ENCODE assay signal across 15 mouse cellular contexts in the genomic region with DNA sequence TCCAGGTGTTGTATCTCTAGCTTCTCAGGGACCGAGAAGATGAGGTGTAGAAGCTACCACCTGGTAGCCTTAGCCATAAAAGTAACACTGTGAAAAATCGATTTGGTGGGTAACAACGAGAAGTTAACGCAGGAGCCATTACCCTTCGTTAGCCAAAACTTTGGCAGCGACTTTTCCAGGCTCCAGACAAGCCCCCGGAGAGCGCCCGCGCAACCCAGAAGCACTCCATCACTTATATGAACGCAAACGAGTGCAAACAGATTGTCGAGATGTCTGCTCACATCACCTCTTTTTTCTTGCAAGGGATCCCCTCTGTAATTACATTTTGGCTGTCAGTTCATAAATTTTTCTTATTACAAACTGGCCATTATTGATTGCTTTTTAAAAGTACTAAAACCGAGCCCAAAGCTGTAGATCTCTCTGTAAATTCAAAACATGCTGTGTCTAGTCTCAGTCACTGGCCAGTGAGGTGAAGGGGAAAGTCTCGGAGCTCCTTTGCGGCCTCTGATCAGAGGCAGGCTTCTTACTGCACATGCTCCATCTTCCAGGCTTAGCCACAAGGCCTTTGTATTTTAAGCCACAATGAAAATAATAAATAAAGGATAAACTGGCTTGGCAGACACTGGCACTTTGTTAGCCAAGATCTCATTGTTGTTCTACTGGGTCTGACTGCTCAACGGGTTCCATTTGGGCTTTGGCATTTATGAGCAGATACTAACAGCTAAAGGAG.
DNase-seq lines count a peak whose midpoint lies in the region; ATAC-seq and TF ChIP-seq lines count a peak whose summit lies in the region.
"Had no signal": no experiment of that assay in that cellular context is flagged by ENCODE, and none has a peak within 500 bp of the region (broad histone marks: within the 10 kb centered on the region; RNA-seq: fewer than 3 reads in every experiment).

No protein-coding gene starts in this region.

- TF ChIP-seq CTCF in forebrain, postnatal 0 days (IDR thresholded peaks at IDR 0.05; ENCODE audit: low read depth) = no peak

- no peak for ATAC-seq in heart, embryonic 13.5 days (ENCODE audit: extremely low read depth, insufficient number of reproducible peaks, low FRiP score, low TSS enrichment)
- ATAC-seq in midbrain, embryonic 14.5 days (ENCODE audit: low FRiP score, low TSS enrichment) = no peak
- ATAC-seq in midbrain, embryonic 15.5 days (replicated peaks) = no peak
- ATAC-seq in forebrain, postnatal 0 days = no peak
- no peak for ATAC-seq in limb, embryonic 15.5 days (ENCODE audit: insufficient number of reproducible peaks, low FRiP score, low TSS enrichment, low read depth)
- ATAC-seq: intestine, embryonic 15.5 days; Patski had no signal

- intact Hi-C loops in heart, postnatal 25 days (cut with DNase I) = no loop called here

- peak overlapping the region; percentile 55 for H3K27ac ChIP-seq in heart, embryonic 13.5 days (replicated peaks)
- H3K27ac ChIP-seq in midbrain, embryonic 14.5 days (replicated peaks; ENCODE audit: low read depth, low read length) = no peak overlapping the region; the same call in 1 of the 2 replicates
- no peak overlapping the region for H3K27ac ChIP-seq in midbrain, embryonic 15.5 days
- H3K27ac ChIP-seq in forebrain, postnatal 0 days (ENCODE audit: low read depth, low read length) = no peak overlapping the region
- H3K27ac ChIP-seq in limb, embryonic 15.5 days = 0 out of 2 replicates have a peak overlapping the region, but pooled peaks have one; percentile 2
- H3K27ac ChIP-seq: intestine, embryonic 15.5 days; kidney, postnatal 0 days; liver, embryonic 15.5 days had no signal

- H3K9me3 ChIP-seq in heart, embryonic 13.5 days = no peaks in the 10 kb centered on the region
- H3K9me3 ChIP-seq in midbrain, embryonic 14.5 days (ENCODE audit: control insufficient read depth, low read length) = no peaks in the 10 kb centered on the region
- H3K9me3 ChIP-seq in midbrain, embryonic 15.5 days = no peaks in the 10 kb centered on the region
- no peaks in the 10 kb centered on the region for H3K9me3 ChIP-seq in forebrain, postnatal 0 days (ENCODE audit: low read length)
- no peaks in the 10 kb centered on the region for H3K9me3 ChIP-seq in limb, embryonic 15.5 days
- H3K9me3 ChIP-seq: intestine, embryonic 15.5 days; liver, embryonic 15.5 days; megakaryocyte, embryonic 14.5 days had no signal

- 81% methylated on average over 17 of the region's 17 CpGs for WGBS in heart, embryonic 13.5 days
- WGBS in midbrain, embryonic 14.5 days = 82% methylated on average over 17 of the region's 17 CpGs
- WGBS in midbrain, embryonic 15.5 days = 77% methylated on average over 17 of the region's 17 CpGs
- WGBS in forebrain, postnatal 0 days = 45% methylated on average over 17 of the region's 17 CpGs
- 19% methylated on average over 17 of the region's 17 CpGs for WGBS in limb, embryonic 15.5 days

- no peaks in the 10 kb centered on the region for H3K36me3 ChIP-seq in heart, embryonic 13.5 days
- no peaks in the 10 kb centered on the region for H3K36me3 ChIP-seq in midbrain, embryonic 14.5 days (ENCODE audit: control insufficient read depth, insufficient read depth, low read length)
- no peaks in the 10 kb centered on the region for H3K36me3 ChIP-seq in midbrain, embryonic 15.5 days (replicated peaks)
- no peaks in the 10 kb centered on the region for H3K36me3 ChIP-seq in forebrain, postnatal 0 days (ENCODE audit: insufficient read depth)
- no peaks in the 10 kb centered on the region for H3K36me3 ChIP-seq in limb, embryonic 15.5 days
- H3K36me3 ChIP-seq: intestine, embryonic 15.5 days; liver, embryonic 15.5 days had no signal

- no peak overlapping the region for H3K4me3 ChIP-seq in heart, embryonic 13.5 days
- no peak overlapping the region for H3K4me3 ChIP-seq in midbrain, embryonic 14.5 days (replicated peaks; ENCODE audit: low read depth, low read length)
- no peak overlapping the region for H3K4me3 ChIP-seq in midbrain, embryonic 15.5 days
- H3K4me3 ChIP-seq in forebrain, postnatal 0 days (ENCODE audit: low read depth, low read length) = no peak overlapping the region
- no peak overlapping the region for H3K4me3 ChIP-seq in limb, embryonic 15.5 days
- H3K4me3 ChIP-seq: intestine, embryonic 15.5 days; liver, embryonic 15.5 days had no signal

- no peak for DNase-seq in heart, postnatal 25 days (ENCODE audit: low spot score)
- peak; percentile 38 for DNase-seq in midbrain, embryonic 14.5 days
- peak; percentile 37 for DNase-seq in forebrain, postnatal 0 days
- no peak for DNase-seq in kidney, adult 18-20 months
- DNase-seq in embryo, embryonic 10.5 days (ENCODE audit: low spot score) = no peak
- DNase-seq: thymus, postnatal 4 days had no signal

- peaks cover 34% of the 10 kb centered on the region for H3K4me1 ChIP-seq in heart, embryonic 13.5 days
- peaks cover 5% of the 10 kb centered on the region; the same call in 1 of the 2 replicates for H3K4me1 ChIP-seq in midbrain, embryonic 14.5 days (ENCODE audit: control insufficient read depth, insufficient read depth, low read length)
- peaks cover 9% of the 10 kb centered on the region for H3K4me1 ChIP-seq in midbrain, embryonic 15.5 days
- no peaks in the 10 kb centered on the region for H3K4me1 ChIP-seq in forebrain, postnatal 0 days (ENCODE audit: insufficient read depth)
- peaks cover 18% of the 10 kb centered on the region for H3K4me1 ChIP-seq in limb, embryonic 15.5 days
- H3K4me1 ChIP-seq: liver, embryonic 15.5 days had no signal

- no peak overlapping the region for H3K9ac ChIP-seq in heart, embryonic 13.5 days
- no peak overlapping the region for H3K9ac ChIP-seq in midbrain, embryonic 14.5 days (replicated peaks; ENCODE audit: low read length)
- no peak overlapping the region for H3K9ac ChIP-seq in midbrain, embryonic 15.5 days
- no peak overlapping the region for H3K9ac ChIP-seq in forebrain, postnatal 0 days
- H3K9ac ChIP-seq in limb, embryonic 15.5 days = no peak overlapping the region
- H3K9ac ChIP-seq: intestine, embryonic 15.5 days; liver, embryonic 15.5 days had no signal

- H3K27me3 ChIP-seq in heart, embryonic 13.5 days (replicated peaks) = no peaks in the 10 kb centered on the region
- H3K27me3 ChIP-seq in midbrain, embryonic 14.5 days (ENCODE audit: control insufficient read depth, insufficient read depth, low read length) = no peaks in the 10 kb centered on the region
- H3K27me3 ChIP-seq in midbrain, embryonic 15.5 days (replicated peaks) = no peaks in the 10 kb centered on the region
- H3K27me3 ChIP-seq in forebrain, postnatal 0 days (ENCODE audit: insufficient read depth, low read length) = no peaks in the 10 kb centered on the region
- H3K27me3 ChIP-seq in limb, embryonic 15.5 days = 0 out of 2 replicates have a peak, but pooled peaks cover 3% of the 10 kb centered on the region
- H3K27me3 ChIP-seq: intestine, embryonic 15.5 days; liver, embryonic 15.5 days; megakaryocyte, embryonic 14.5 days; Patski had no signal

- no peak overlapping the region for H3K4me2 ChIP-seq in heart, embryonic 13.5 days
- no peak overlapping the region for H3K4me2 ChIP-seq in midbrain, embryonic 14.5 days (ENCODE audit: low read length)
- no peak overlapping the region for H3K4me2 ChIP-seq in midbrain, embryonic 15.5 days
- no peak overlapping the region for H3K4me2 ChIP-seq in forebrain, postnatal 0 days (ENCODE audit: low read depth)
- no peak overlapping the region for H3K4me2 ChIP-seq in limb, embryonic 15.5 days
- H3K4me2 ChIP-seq: heart, embryonic 11.5 days; intestine, embryonic 15.5 days; liver, embryonic 15.5 days had no signal

Comparison
In these comparisons a context has a peak if more than half of its experiments do, and no peak if none do; other contexts are left out.
1. H3K27ac ChIP-seq: peak in heart, embryonic 13.5 days (single experiment) and limb, embryonic 15.5 days (single experiment); none in midbrain, embryonic 14.5 days (single experiment), midbrain, embryonic 15.5 days (single experiment) and forebrain, postnatal 0 days (single experiment).
2. DNase-seq: peak in midbrain, embryonic 14.5 days (single experiment) and forebrain, postnatal 0 days (single experiment); none in heart, postnatal 25 days (single experiment), kidney, adult 18-20 months (single experiment) and embryo, embryonic 10.5 days (single experiment).